Mouse (Mus musculus) midbrain, embryonic 16.5 days (tissue): ENCODE data around the gene Ski. TPM values are rescaled to one million over a fixed set of nuclear protein-coding genes. Genes with fewer than 3 reads are reported as not detected.
A peak's percentile ranks its signal among the peaks of the same experiment; 100 is the strongest.

Source experiments
- ATAC-seq: fragments of 200-750 bp; cut with Nextera tagmentation; 2 replicates; pipeline ENCODE4 v1.8.0; 2017; ENCODE audit warnings: moderate TSS enrichment
- H3K27ac ChIP-seq: fragments of 300-500 bp; sonication (generic); 2 replicates; pipeline ENCODE4 v1.5.1; 2014; ENCODE audit warnings: mild to moderate bottlenecking, low read length, mixed read lengths
- H3K27me3 ChIP-seq: fragments of 300-500 bp; sonication (generic); 2 replicates; pipeline ENCODE4 v1.6.1; 2014; ENCODE audit warnings: low read depth, low read length, mixed read lengths; ENCODE audit not compliant: control insufficient read depth, insufficient read depth
- H3K36me3 ChIP-seq: fragments of 300-500 bp; sonication (generic); 2 replicates; pipeline ENCODE4 v1.6.1; 2014; ENCODE audit warnings: mild to moderate bottlenecking, low read length, moderate library complexity, mixed read lengths; ENCODE audit not compliant: control insufficient read depth, insufficient read depth
- H3K4me1 ChIP-seq: fragments of 300-500 bp; sonication (generic); 2 replicates; pipeline ENCODE4 v1.6.1; 2014; ENCODE audit warnings: mild to moderate bottlenecking, low read length, mixed read lengths; ENCODE audit not compliant: control insufficient read depth, insufficient read depth
- H3K4me2 ChIP-seq: fragments of 300-500 bp; sonication (generic); 2 replicates; pipeline ENCODE4 v1.6.1; 2014; ENCODE audit warnings: mild to moderate bottlenecking, low read length, mixed read lengths
- H3K4me3 ChIP-seq: fragments of 300-500 bp; sonication (generic); 2 replicates; pipeline ENCODE4 v1.5.1; 2014; ENCODE audit warnings: low read depth, mild to moderate bottlenecking, low read length, moderate library complexity, mixed read lengths
- H3K9ac ChIP-seq: fragments of 300-500 bp; sonication (generic); 2 replicates; pipeline ENCODE4 v1.6.1; 2014; ENCODE audit warnings: low read depth, low read length, mixed read lengths
- H3K9me3 ChIP-seq: fragments of 300-500 bp; sonication (generic); replicated peaks from 2 replicates; pipeline ENCODE4 v1.6.1; 2014; ENCODE audit warnings: mild to moderate bottlenecking, low read length, mixed read lengths; ENCODE audit not compliant: control insufficient read depth, poor library complexity, severe bottlenecking
- WGBS: fragments of 180-500 bp; shearing (Covaris S2); extraction: QIAGEN DNeasy Blood & Tissue Kit; methylation state at CpG from one replicate; pipeline ENCODE4 v1.1.7; 2014; 5-methylcytosine and 5-hydroxymethylcytosine counted together
- polyA plus RNA-seq: library from polyadenylated mRNA; unstranded; fragments of >200 nt; fragmentation: Nextera tagmentation; extraction: Ambion mirVana; gene quantifications from 2 replicates; pipeline ENCODE4 v1.2.1, GENCODE M21; 2015

Ski gene
- polyA plus RNA-seq, 1 experiment from 2014 or later: 9.6 TPM

GRCm38 (mm10) chr4:155223594-155224528 lies 1.5 kb upstream of the Ski start:
- Histone ChIP-seq H3K27ac (peak overlapping the region; percentile 97), H3K4me3 (peak overlapping the region; percentile 80), H3K36me3 (no peaks in the 10 kb centered on the region), H3K9me3 (no peaks in the 10 kb centered on the region), H3K4me1 (peaks cover 21% of the 10 kb centered on the region), H3K9ac (peak overlapping the region; percentile 94), H3K27me3 (no peaks in the 10 kb centered on the region), H3K4me2 (peak overlapping the region; percentile 81)
- no peak for ATAC-seq
- WGBS: 29% methylated on average over 20 of the region's 20 CpGs

GRCm38 (mm10) chr4:155222841-155223593 lies 625 bp upstream of the Ski start:
- H3K4me3 ChIP-seq: peak overlapping the region; percentile 80
- H3K9ac ChIP-seq: peak overlapping the region; percentile 94
- 0% methylated on average over 62 of the region's 116 CpGs for WGBS
- ATAC-seq: peak; percentile 99
- peaks cover 29% of the 10 kb centered on the region for H3K4me1 ChIP-seq
- H3K27me3 ChIP-seq: no peaks in the 10 kb centered on the region
- peak overlapping the region; percentile 81 for H3K4me2 ChIP-seq
- H3K36me3 ChIP-seq: no peaks in the 10 kb centered on the region
- H3K9me3 ChIP-seq: no peaks in the 10 kb centered on the region
- H3K27ac ChIP-seq: peak overlapping the region; percentile 97

DNA sequence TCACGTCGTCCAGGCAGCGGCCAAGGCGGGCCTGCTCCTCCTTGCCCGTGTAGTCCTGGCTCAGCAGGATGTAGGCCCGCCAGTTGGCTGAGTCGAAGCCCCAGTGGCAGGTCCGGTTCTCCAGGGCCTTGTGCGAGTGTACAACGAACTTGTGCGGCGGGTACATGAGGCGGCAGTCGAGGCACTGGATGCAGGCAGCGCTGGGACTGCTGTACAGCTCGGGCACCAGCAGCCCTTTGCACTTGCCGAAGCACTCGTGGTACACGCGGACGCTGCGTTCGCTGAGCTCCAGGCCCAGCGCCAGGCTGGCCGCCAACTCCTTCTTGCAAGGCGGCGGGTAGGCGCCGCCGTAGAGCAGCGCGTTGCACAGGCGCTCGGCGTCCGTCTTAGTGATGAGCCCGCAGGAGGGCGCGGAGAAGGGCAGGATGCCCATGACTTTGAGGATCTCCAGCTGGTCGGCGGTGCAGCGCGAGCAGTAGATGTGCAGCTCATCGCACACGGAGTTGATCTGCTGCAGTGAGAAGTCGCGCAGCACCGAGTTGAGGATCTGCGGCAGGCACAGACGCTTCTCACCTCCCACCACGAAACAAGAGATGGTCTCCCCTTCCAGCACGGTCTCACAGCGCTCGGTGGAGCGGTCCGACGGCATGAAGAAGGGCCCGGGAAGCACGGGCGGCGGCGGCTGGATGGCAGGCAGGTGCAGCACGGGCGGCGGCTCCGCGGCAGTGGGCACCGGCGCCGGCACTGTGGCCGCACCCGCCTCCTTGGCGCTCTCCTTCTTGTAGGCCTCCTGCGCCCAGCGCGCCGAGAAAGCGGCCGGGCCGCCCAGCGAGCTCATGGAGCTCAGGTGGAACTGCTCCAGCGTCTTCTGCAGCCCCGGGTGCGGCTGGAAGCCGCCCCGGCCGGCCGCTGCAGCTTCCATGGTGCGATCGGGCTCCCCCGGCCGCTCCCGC lies 517 bp downstream of the Ski start:
- peak overlapping the region; percentile 80 for H3K4me3 ChIP-seq
- H3K4me2 ChIP-seq: peak overlapping the region; percentile 99
- H3K9me3 ChIP-seq: no peaks in the 10 kb centered on the region
- ATAC-seq: no peak
- H3K27ac ChIP-seq: peak overlapping the region; percentile 97
- under 1% methylated on average over 77 of the region's 93 CpGs for WGBS
- no peaks in the 10 kb centered on the region for H3K27me3 ChIP-seq
- no peaks in the 10 kb centered on the region for H3K36me3 ChIP-seq
- peak overlapping the region; percentile 92 for H3K9ac ChIP-seq
- peaks cover 38% of the 10 kb centered on the region for H3K4me1 ChIP-seq

- Histone ChIP-seq H3K4me2 (peak overlapping the region; percentile 99), H3K27me3 (no peaks in the 10 kb centered on the region), H3K9ac (peak overlapping the region; percentile 92), H3K27ac (0 out of 2 replicates have a peak overlapping the region, but pooled peaks have one; percentile 97), H3K4me3 (peak overlapping the region; percentile 80), H3K4me1 (peaks cover 42% of the 10 kb centered on the region), H3K36me3 (no peaks in the 10 kb centered on the region), H3K9me3 (no peaks in the 10 kb centered on the region)
- 2% methylated on average over 7 of the region's 7 CpGs for WGBS
- no peak for ATAC-seq
Observed at GRCm38 (mm10) chr4:155221106-155221505, 1.3 kb downstream of the Ski start.

GRCm38 (mm10) chr4:155220213-155221100 lies 1.9 kb downstream of the Ski start:
- Histone ChIP-seq H3K9me3 (no peaks in the 10 kb centered on the region), H3K27me3 (no peaks in the 10 kb centered on the region), H3K4me3 (peak overlapping the region; percentile 80), H3K4me1 (peaks cover 48% of the 10 kb centered on the region), H3K27ac (no peak overlapping the region), H3K36me3 (no peaks in the 10 kb centered on the region), H3K9ac (peak overlapping the region; percentile 92), H3K4me2 (peak overlapping the region; percentile 99)
- no peak for ATAC-seq
- WGBS: 4% methylated on average over 14 of the region's 14 CpGs

DNA sequence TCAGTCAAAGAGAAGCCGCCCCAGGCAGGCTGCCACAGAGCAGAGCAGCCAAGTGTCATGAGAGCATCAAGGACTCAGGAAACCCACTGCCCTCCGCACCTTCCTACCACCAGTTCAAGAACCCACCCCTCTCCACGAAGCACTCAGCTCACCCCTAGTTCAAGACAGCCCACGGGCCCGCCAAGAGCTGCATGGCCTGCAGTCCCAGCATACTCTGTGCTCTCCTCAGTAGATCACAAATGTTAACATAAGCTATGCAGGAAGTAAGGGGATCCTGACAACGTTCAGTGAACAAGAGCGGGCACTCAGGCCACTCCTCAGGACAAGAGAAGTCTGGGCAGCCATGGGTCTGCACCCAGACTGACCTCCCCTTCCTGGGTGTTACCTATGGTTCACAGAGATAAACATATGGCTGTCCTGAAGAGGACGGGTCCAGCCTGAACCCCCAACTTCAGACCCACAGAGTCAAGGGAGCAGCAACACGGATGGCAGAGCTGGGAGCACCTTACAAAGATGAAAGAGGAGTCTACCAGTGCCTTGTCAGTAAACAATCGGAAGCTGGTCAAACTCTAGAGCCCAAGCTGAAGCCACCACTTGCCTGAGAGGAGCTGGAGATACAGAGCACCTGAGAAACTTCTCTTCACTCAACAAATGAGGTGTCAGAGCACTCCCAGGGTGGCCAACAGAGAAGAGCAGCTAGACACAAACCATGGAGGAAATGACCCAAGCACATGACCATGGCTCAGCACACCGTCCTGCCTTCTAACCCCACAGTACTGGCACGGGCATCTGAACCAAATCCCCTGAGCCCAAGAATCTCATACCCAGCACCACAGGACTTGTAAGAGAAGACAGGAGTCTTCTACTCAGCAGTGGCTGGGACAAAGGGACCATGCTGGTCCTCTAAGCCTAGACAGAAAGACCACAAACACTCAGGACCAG lies 2.9 kb downstream of the Ski start:
- Histone ChIP-seq H3K4me1 (peaks cover 56% of the 10 kb centered on the region), H3K9ac (peak overlapping the region; percentile 92), H3K27ac (no peak overlapping the region), H3K4me3 (peak overlapping the region; percentile 80), H3K4me2 (peak overlapping the region; percentile 99), H3K27me3 (no peaks in the 10 kb centered on the region), H3K36me3 (no peaks in the 10 kb centered on the region), H3K9me3 (no peaks in the 10 kb centered on the region)
- no peak for ATAC-seq
- 65% methylated on average over 12 of the region's 12 CpGs for WGBS

GRCm38 (mm10) chr4:155218104-155218732 lies 4.2 kb downstream of the Ski start:
- Histone ChIP-seq H3K4me2 (peak overlapping the region; percentile 99), H3K27me3 (no peaks in the 10 kb centered on the region), H3K27ac (no peak overlapping the region), H3K4me1 (peaks cover 67% of the 10 kb centered on the region), H3K36me3 (no peaks in the 10 kb centered on the region), H3K9me3 (no peaks in the 10 kb centered on the region), H3K4me3 (no peak overlapping the region), H3K9ac (no peak overlapping the region)
- 86% methylated on average over 9 of the region's 9 CpGs for WGBS
- no peak for ATAC-seq
